Mouse (Mus musculus) 3134 (cell line): ENCODE results near the gene Agt.
A peak's percentile ranks its signal among the peaks of the same experiment; 100 is the strongest.

Source experiments
- DNase-seq: peaks from one replicate; pipeline ENCODE4 v3.0.0-alpha.2; 2011; ENCODE audit warnings: low spot score; ENCODE audit not compliant: insufficient read length; ENCODE audit errors: extremely low read depth

Agt gene

DNA sequence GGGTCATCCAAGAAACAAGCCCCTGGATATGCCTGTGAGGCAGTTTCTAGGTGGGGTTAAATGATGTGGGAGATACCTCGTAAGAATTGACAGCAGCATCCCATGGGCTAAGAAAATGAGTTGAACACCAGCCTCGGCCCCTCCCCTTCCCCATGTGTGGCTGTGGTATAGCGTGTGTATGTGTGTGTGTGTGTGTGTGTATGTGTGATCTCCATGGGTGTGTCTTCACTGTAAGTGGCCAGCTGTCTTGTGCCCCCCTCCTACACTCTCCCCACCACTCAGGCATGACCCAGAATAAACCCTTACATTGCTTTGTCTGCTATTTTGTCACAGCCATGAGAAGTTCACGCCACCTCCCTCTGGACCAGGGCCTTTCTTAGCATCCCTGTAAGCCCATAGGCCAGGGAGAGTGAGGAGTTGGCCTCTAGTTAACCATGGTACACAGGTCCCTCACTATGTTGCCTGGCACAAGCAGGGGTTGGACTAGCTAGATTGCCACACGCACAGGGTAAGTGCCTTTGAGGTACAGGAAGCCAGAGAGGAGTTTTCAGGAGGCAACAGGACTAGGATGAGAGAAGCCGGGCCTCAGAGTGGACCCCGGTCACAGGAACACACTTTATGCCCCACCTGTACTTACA is 14.3 kb downstream of the Agt start:
- DNase-seq, result no peak

DNA sequence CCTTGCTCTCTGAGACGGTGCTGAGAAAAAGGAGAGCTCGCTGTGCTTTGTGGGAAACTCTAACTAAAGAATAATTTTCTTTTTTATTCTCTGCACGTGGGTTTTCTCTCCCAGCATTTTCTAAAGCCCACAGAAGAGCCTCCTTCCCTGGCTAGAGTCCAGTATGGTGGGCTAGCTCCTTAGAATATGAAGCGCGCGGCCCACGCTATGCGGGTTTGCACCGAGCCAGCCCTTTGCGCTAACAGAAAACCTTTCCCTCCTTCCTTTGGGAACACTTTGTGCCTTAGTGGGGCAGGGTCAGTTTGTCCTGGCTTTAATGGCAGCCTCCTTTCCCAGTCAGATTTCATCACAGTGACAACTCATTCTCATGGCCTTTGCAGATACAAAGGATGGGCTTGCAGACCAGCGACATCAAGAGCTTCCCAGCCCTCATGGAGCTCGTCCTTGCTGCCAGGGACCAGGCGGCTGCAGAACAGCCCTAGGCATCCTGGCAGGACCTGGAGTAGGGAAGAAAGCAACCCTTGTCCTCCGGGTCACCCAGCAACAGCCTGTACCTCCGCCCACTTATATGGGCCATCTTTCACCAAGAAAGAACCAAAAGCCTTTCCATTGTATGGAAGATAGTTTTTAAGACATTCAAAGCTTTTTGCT is 18.4 kb downstream of the Agt start:
- no peak for DNase-seq

DNA sequence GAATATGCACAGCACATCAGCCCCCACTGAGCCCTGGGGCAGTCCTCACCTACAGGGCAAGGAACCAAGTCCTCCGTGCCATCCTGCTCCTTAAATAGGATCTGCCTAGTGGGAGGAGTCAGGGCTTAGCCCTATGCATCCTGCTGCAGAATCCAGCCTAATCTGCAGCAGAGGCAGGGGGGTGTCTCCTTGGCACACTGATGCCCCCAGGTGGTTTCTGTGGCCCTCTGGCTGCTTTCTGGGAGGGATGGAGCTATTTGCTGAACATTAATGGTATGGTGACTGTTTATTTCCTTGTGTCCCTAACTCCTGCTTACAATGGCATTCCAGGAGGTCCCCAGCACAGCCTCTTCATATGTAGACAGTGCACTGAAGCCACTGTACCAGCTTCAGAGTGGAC is 21.3 kb downstream of the Agt start:
- no peak for DNase-seq

DNA sequence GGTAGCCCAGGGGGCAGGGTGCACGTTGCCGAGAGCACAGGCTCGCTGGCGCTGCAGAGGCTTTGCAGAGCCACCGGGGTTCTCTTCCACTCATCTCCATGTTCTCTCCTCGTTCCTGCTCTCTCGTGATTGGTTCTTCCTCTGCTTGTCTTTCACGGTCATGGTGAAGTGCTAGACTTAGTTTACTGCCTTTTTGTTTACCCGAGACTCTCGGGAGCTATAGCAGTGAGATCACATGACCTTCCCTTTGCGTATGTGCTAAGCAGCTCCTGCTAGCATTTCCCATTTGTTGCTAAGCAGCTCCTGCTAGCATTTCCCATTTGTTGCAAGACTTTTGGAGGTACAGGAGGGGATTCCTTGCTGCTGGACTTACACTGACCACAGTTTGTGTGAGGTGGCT is 22.2 kb downstream of the Agt start:
- no peak for DNase-seq

DNA sequence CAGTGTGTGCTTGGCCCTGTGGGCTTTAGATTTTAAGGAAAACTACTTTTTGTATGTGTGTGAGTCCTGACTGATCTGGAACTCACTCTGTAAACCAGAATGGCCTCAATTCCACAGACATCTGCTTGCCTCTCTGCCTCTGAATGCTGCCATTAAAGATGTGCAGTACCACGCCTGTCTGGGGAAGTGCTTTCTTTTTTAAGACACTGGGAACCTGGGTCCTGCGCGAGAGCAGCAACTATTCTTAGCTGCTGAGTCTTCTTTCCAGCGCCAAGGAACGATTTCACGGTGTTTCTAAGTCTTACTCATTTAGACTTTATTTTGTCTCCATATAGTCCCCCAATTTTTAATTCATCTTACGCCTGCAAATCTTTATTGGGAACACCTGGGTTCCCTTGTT is 22.7 kb downstream of the Agt start:
- DNase-seq, result no peak

DNA sequence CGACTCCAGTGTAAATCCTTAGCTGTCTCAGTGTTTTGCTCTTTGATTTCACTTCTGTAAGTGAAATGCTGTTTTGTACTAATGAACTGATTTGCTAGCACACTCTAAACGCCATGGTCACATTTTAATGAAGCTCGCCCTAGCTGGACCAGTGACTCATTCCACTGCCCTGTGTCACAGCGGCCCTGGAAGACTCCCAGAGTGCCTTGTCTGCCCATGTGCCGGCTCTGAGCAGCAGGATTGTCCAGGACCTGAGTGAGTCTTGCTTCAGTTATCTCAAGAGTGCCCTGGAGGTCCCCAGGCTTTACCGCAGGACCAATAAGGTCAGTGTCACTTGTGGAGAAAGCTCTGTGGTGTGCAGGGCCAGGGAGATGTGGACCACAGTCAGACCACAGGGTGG is 23.1 kb downstream of the Agt start:
- no peak for DNase-seq

DNA sequence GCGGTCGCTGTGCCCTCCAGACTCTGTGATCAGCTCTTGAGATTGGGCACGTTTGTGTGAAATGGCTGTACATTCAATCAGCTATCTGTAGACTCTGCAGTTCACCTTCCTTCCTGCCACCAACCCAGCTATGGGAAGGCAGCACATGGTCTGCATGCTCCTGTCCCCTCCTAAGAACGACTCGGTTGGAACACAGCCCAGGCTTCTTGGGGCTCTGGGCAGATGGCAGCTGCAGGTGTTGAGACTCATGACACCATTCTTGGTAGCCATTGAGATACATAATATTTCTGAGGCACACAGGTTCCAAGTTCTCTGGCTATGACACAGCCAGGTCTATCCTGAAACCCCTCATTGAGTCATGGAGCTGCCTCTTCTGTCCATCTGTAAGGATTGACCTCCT is 26.2 kb downstream of the Agt start:
- DNase-seq, result no peak

DNA sequence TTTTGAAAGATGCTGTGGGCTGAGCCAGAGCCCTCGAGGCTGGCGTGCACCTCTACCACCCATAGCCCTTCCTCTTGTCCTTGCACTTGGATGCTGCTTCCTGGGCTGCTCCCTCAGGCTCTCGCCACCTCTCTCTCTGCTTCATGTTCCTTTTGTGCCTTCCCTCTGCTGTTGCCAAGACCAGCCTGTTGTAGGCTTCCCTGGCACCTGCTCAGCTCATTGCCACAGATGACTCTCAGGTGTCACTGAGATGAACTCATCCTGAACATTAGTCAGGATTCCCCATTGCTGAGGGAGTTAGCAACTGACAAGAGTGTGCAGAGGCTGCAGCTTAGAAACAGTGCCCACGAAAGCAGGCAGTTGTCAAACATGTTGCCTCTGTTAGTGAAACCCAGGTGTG is 27.5 kb downstream of the Agt start:
- DNase-seq, result no peak

DNA sequence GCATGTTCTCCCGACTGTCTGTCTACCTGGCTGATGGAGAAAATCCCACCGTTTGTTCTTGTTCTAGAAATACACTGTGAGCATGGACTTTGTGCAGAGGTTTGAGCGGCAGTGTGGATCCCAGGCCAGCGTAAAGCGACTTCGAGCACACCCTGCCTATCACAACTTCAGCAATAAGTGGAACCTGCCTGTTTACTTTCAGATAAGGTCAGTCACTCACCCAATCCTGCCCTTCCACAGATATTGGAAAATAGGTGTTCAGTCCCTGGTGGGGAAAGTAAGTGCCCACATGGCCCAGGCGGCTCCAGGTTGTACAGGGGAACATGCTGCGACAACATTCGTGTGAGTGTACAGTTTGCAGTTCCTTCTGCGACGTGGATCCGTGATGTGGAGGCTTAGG is 28.6 kb downstream of the Agt start:
- DNase-seq, result no peak

DNA sequence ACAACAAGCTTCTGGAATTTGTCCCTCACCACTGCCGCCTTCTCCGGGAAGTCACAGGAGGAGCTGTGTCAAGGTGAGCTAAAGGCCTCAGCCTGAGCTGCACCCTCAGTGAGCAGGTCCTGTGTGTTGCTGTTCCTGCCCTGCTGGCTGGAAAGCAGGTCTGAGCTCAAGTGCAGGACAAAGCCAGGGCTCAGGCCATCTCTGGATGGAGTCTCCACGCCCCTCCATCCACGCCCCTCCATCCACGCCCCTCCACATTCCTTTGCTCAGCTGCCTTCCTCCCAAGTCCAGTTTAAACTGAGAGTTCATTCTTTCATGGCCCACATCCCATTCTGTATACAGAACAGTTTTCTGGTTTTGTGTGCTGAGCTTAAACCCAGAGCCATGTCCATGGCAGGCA is 34.1 kb downstream of the Agt start:
- DNase-seq, result no peak

DNA sequence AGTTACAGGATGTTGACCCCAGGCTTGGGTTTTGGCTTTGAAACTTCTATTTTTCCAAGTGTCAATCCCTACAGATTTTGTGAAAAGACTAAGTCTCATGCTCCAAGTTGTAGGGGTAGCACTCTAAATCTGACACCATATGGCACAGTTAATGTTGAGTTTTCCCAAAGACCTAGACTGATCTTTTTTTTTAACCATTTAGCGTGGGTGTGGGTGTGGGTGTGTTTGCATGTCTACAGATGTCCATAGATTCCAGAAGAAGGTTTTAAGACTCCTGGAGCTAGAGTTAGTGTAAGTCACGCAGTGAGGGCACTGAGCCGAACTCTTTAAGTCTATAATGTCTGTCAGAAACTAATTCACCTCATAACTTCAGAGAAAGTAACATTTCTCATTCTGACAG is 36.9 kb downstream of the Agt start:
- no peak for DNase-seq

DNA sequence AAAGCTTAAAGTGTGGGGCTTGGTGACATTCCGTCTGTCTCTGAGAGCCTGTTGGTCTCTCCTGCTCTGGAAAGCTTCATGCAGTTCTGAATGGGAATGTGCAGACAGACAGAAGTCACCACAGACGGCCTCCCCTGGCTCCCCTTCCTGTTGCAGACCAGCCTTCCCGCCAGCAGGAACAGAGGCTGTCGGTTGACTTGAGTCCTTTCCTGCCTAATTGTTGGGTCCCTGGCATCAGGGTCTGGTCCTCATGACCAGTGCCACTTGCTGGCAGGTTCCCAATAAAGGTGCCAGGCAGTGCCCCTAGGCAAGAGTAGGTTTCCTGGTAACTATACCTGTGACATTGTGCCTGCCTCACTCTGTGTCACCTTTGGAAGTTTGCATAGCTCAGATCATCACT is 38.5 kb downstream of the Agt start:
- no peak for DNase-seq

DNA sequence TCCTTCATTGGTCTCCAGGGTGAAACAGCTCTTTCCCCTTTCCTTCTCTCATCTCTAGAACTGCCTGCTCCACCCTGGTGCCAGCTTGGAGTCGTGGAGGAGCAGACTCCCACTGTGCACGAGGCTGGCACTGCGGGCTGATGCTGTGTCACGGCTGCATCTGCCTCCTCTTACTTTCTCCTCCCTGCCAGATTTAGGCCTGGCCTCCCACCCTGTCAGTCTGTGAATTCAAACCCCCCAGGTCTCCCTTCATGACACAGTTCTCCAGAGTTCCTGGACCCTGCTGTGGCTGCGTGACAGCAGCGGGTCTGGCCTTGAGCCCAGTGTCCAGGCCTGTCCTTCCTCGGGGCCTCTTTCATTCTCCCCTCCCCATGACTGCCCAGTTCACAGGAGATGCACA is 39.0 kb downstream of the Agt start:
- DNase-seq, result no peak

DNA sequence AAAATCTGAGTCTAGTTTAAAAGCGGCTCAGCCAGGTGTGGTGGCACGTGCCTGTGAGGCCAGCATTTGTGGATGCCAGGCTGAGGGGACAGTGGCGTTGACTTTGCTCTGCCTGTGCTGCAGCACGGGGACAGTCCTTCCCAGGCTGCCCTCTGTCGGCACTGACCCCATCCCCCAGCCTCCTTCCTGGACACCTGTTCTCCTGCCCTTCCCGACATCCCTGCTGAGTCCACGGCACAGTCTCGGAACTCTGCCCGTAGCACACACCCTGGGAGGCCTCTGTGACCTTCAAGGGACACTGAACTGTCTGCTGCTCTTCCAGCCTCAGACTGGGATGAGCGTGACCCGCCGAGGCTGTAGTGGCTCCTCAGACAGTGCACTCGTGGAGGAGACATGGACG is 39.4 kb downstream of the Agt start:
- no peak for DNase-seq

DNA sequence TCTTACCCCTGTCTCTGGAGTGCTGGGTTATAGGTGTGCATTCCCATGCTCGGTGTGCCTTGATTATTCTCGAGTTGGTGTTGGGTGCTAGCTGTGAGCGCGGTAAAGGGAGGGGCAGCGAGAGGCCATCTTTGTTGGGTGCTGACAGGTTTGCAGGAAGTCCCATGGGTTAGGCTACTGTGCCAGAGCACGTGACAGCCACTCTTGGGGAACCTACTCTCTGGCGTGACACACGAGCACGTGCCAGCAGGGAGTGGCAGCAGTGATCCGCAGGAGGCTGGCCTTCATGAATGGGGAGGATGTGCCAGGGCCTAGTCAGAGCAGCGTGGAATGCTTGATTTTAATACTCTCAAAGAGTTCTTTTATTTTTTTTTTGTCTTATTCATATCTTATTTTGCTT is 43.2 kb downstream of the Agt start:
- no peak for DNase-seq

DNA sequence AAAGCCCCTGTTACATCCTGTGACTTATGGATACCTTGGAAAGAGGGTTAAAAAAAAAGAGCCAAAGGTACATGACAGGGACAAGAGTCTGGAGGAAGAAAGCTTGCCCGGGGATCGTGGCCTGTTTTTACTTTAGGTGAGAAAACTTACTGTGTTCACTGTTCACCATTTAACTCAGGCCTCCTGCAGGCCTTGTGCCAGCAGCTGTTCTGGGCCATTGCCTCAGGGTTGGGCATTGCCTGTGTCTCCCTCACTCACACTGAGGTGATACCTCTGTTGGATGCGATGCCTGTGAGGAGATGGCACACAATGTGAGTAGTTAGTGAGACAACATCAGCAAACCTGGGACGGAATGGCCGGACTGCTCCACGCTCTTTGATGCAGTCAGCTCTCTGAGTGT is 47.6 kb downstream of the Agt start:
- no peak for DNase-seq

DNA sequence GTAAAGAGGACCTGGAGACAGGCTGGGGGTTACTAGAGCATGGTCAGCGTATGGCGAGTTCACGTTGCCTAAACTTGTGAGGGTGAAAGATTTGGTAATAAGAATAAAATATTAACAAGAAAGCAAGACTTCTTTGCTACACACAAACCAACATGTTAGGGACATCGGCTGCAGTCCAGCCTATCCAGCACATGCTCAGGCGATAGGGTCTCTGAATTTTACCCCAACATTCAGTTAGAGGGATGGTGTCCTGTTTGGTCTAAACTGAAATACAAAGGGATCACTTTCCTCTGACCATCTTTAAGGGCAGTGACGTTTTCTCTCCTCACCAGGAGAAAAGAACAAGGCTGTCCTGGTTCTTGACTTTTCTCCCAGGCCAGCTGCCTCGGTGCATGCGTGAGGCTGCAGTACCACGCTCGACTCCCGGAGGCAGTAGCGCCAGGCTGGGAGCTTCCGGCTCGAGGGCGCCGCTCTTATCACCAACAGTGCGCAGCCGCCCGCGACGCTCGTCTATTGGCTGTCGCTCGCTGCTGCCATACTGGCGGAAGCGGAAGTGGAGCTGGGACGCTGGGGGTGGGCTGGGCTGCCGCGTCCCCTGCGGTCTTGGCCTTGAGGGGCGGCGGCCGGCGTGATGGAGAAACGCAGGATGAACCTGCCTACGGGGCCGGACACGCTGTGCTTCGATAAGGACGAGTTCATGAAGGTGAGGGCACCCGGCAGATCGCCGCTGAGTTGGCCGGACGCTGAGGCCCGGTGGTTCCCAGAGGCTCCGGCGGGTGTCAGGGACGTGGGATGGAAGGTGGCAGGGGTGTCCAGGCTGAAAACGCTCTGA is 49.0 kb downstream of the Agt start, which contains the start of gene Cog2:
Cog2 (plus strand) TSS at position 519 of the 832 bp plus-strand sequence.
- peak; percentile 88 for DNase-seq

DNA sequence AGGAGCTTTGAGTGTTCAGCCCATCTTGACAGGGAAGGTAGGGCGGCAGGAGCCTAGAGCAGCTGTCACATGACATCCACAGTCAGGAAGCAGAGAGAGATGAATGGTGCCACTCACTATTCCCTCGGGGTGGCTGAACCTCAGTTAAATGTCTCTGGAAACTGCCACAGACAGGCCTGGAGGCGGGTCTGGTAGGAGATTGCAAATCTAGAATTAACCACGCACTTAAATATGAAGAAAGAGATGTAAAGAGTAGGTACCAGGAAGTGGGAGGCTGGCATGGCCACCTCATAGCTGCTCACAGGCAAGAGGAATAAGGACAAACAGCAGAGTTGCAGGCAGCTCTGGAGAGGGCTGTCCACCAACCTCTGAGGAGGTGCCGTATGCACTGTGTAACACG is 52.4 kb downstream of the Agt start:
- DNase-seq, result no peak

DNA sequence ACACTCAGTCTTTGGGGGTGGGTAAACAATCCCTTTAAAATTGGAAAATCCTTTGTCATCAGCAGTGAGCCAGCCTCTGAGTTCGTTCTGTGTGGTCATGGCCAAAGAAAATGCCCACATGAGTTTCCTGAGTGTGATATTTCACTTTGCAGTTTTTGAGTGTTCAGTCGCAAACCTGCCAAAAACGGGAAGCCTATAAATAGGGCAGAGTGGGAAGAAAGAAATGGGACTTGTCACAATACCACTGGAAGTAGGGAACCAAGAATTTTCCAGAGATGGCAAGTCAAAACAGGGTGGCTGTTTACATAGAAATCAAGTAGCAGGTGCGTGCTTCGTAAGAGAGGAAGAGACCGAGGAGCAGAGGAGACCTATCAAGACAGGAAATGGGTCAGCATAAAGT is 53.0 kb downstream of the Agt start:
- no peak for DNase-seq

DNA sequence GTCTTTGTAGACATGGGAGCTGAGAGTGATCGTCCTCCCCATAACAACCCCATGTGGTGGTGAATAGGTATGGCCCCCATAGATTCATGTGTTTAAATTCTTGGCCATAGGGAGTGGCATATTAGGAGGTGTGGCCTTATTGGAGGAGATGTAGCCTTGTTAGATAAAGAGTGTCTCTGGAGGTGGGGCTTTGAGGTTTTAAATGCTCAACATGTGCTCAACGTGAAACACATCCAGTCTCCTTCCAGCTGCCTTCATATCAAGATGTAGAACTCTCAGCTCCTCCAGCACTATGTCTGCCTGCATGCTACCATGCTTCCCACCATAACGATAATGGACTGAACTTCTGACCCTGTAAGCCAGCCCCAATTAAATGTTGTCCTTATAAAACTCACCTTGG is 53.5 kb downstream of the Agt start:
- DNase-seq, result no peak

DNA sequence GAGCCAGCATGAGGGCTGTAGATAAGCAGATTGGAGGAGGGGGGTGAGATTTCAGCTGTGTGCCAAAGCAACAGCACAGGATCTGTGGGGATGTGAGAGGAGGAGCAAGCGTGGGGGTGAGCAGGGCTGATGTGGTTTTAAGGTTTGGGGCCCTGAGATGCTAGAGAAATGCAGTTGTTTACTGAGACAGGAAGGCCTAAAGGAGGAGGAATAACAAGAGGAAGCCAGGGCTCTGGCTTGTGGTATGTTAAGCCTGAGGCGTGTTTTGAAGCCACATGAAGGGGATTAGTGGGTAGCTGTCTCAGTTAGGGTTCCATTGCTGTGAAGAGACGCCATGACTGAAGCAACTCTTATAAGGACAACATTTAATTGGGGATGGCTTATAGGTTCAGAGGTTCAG is 60.4 kb downstream of the Agt start:
- no peak for DNase-seq

DNA sequence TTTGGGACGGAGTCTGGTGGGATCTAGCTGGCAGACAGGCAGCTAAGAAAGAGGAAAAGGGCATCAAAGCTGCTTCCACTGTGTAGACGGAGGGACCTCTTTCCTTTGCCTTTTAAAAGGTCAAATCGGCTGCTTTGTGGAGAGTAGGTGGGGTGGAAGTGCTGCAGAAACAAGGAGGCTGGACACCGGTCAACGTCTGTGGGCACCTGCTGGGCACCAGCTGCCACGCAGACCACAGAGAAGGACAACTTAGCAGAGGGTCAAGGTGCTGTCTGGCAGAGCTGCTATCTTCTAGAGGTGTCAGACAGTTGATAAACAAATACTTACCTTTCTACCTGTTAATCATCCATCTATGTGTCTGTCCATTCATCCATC is 61.2 kb downstream of the Agt start:
- no peak for DNase-seq
